Mouse (Mus musculus): ENCODE measurements at regions not wholly inside any gene's neighbourhood (a gene's known extent, or its start where the extent isn't known, plus 50 kb on each side); places are given as distances from the start of the nearest gene placed in this dataset.
"Not testable (repeated sequence)": the region's sequence is repeated elsewhere in the genome, so short reads cannot be mapped to it uniquely, and the experiment has no call there.

DNA sequence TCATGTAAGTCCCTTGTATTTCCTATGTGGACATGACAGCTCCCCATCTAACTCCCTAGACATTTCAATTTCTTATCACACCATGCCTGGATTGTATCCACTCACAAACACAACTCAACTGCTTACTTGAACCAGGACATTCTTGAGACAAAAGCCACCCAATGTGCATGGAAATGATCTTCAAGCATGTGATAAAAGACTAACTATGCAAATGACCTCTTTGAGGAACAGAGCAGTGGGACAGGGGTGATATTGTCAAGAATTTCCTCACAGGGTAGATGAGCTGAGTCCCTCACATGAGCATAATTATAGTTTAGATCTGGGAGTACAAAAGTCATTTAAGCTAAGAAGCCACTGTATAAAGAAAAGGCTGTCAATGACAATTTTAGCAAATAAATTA lies 259.0 kb downstream of the Lpin1 start:
- H3K27ac ChIP-seq (ENCODE audit: insufficient read depth, low read depth, low read length): no peak overlapping the region
- no peak for TF ChIP-seq CTCF (conservative IDR thresholded peaks at IDR 0.05; ENCODE audit: insufficient read depth, insufficient read length, low read depth, low read length)
- TF ChIP-seq POLR2A (IDR thresholded peaks at IDR 0.05; ENCODE audit: low read depth, low read length): no peak
- H3K4me3 ChIP-seq (ENCODE audit: insufficient read depth, low read depth, low read length): no peak overlapping the region
- no peak for DNase-seq
- no peaks in the 10 kb centered on the region for H3K4me1 ChIP-seq (ENCODE audit: control insufficient read depth, insufficient read depth, low read length)
- H3K27me3 ChIP-seq (replicated peaks; ENCODE audit: control insufficient read depth, insufficient read depth, low read length): no peaks in the 10 kb centered on the region; the same call in 1 of the 2 replicates
- H3K36me3 ChIP-seq (ENCODE audit: control insufficient read depth, insufficient read depth, low read length): no peaks in the 10 kb centered on the region

DNA sequence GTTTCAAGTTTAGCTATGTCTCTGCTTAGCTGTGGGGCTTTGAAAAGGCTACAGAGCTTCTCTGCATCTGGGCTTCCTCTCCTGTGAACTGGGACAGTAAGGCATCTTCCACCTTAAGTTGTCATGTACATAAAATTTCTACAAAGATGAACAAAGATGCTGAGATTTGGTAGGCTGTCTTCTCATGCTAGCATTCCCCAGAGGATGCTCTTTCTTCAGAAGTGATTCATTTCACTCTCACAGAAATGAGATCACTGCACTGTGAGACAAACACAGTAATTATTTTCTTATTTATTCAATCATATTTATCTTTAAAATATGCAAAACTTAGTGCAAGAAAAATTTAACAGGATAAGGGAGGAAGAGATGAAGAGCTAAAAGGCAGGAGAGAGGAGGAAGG lies 261.5 kb downstream of the Lpin1 start:
- no peak overlapping the region for H3K27ac ChIP-seq (ENCODE audit: insufficient read depth, low read depth, low read length)
- H3K4me3 ChIP-seq (ENCODE audit: insufficient read depth, low read depth, low read length): no peak overlapping the region
- H3K4me1 ChIP-seq (ENCODE audit: control insufficient read depth, insufficient read depth, low read length): no peaks in the 10 kb centered on the region
- no peaks in the 10 kb centered on the region for H3K36me3 ChIP-seq (ENCODE audit: control insufficient read depth, insufficient read depth, low read length)
- no peaks in the 10 kb centered on the region; the same call in 1 of the 2 replicates for H3K27me3 ChIP-seq (replicated peaks; ENCODE audit: control insufficient read depth, insufficient read depth, low read length)
- DNase-seq: no peak
- TF ChIP-seq CTCF (conservative IDR thresholded peaks at IDR 0.05; ENCODE audit: insufficient read depth, insufficient read length, low read depth, low read length) (no peak), POLR2A (IDR thresholded peaks at IDR 0.05; ENCODE audit: low read depth, low read length) (no peak)

- Histone ChIP-seq H3K4me3 (ENCODE audit: insufficient read depth, low read depth, low read length) (no peak overlapping the region), H3K27me3 (replicated peaks; ENCODE audit: control insufficient read depth, insufficient read depth, low read length) (no peaks in the 10 kb centered on the region), H3K36me3 (ENCODE audit: control insufficient read depth, insufficient read depth, low read length) (no peaks in the 10 kb centered on the region), H3K4me1 (ENCODE audit: control insufficient read depth, insufficient read depth, low read length) (no peaks in the 10 kb centered on the region), H3K27ac (ENCODE audit: insufficient read depth, low read depth, low read length) (no peak overlapping the region)
- DNase-seq: no peak
- 84% methylated on average over 3 of the region's 3 CpGs for WGBS
- no peak for TF ChIP-seq CTCF (conservative IDR thresholded peaks at IDR 0.05; ENCODE audit: insufficient read depth, insufficient read length, low read depth, low read length)
- no peak for TF ChIP-seq POLR2A (IDR thresholded peaks at IDR 0.05; ENCODE audit: low read depth, low read length)
These were observed 266.7 kb downstream of the Lpin1 start for GRCm38 (mm10) chr12:16344021-16344420.

- H3K36me3 ChIP-seq (ENCODE audit: control insufficient read depth, insufficient read depth, low read length); H3K27ac ChIP-seq (ENCODE audit: insufficient read depth, low read depth, low read length); DNase-seq; H3K4me1 ChIP-seq (ENCODE audit: control insufficient read depth, insufficient read depth, low read length); H3K4me3 ChIP-seq (ENCODE audit: insufficient read depth, low read depth, low read length); H3K27me3 ChIP-seq (replicated peaks; ENCODE audit: control insufficient read depth, insufficient read depth, low read length): not testable (repeated sequence)
- 60% methylated on average over 2 of the region's 2 CpGs for WGBS
These were observed 268.7 kb downstream of the Lpin1 start for GRCm38 (mm10) chr12:16342030-16342429.

- Histone ChIP-seq H3K4me3 (ENCODE audit: insufficient read depth, low read depth, low read length) (no peak overlapping the region), H3K27ac (ENCODE audit: insufficient read depth, low read depth, low read length) (no peak overlapping the region), H3K4me1 (ENCODE audit: control insufficient read depth, insufficient read depth, low read length) (no peaks in the 10 kb centered on the region), H3K27me3 (replicated peaks; ENCODE audit: control insufficient read depth, insufficient read depth, low read length) (no peaks in the 10 kb centered on the region), H3K36me3 (ENCODE audit: control insufficient read depth, insufficient read depth, low read length) (no peaks in the 10 kb centered on the region)
- TF ChIP-seq POLR2A (IDR thresholded peaks at IDR 0.05; ENCODE audit: low read depth, low read length) (no peak), CTCF (conservative IDR thresholded peaks at IDR 0.05; ENCODE audit: insufficient read depth, insufficient read length, low read depth, low read length) (no peak)
- 91% methylated on average over 3 of the region's 3 CpGs for WGBS
- no peak for DNase-seq
These were observed 279.3 kb downstream of the Lpin1 start for GRCm38 (mm10) chr12:16331456-16331855.

GRCm38 (mm10) chr12:16329129-16329528 lies 281.6 kb downstream of the Lpin1 start:
- no peaks in the 10 kb centered on the region for H3K27me3 ChIP-seq (replicated peaks; ENCODE audit: control insufficient read depth, insufficient read depth, low read length)
- H3K36me3 ChIP-seq (ENCODE audit: control insufficient read depth, insufficient read depth, low read length): no peaks in the 10 kb centered on the region
- TF ChIP-seq CTCF (conservative IDR thresholded peaks at IDR 0.05; ENCODE audit: insufficient read depth, insufficient read length, low read depth, low read length) (no peak), POLR2A (IDR thresholded peaks at IDR 0.05; ENCODE audit: low read depth, low read length) (no peak)
- H3K4me3 ChIP-seq (ENCODE audit: insufficient read depth, low read depth, low read length): no peak overlapping the region
- 55% methylated on average over 2 of the region's 2 CpGs for WGBS
- DNase-seq: no peak
- no peaks in the 10 kb centered on the region for H3K4me1 ChIP-seq (ENCODE audit: control insufficient read depth, insufficient read depth, low read length)
- no peak overlapping the region for H3K27ac ChIP-seq (ENCODE audit: insufficient read depth, low read depth, low read length)

GRCm38 (mm10) chr12:16320536-16321402 lies 290.0 kb downstream of the Lpin1 start:
- no peak overlapping the region for H3K27ac ChIP-seq (ENCODE audit: insufficient read depth, low read depth, low read length)
- H3K4me1 ChIP-seq (ENCODE audit: control insufficient read depth, insufficient read depth, low read length): no peaks in the 10 kb centered on the region
- no peaks in the 10 kb centered on the region for H3K27me3 ChIP-seq (replicated peaks; ENCODE audit: control insufficient read depth, insufficient read depth, low read length)
- H3K4me3 ChIP-seq (ENCODE audit: insufficient read depth, low read depth, low read length): no peak overlapping the region
- peak; percentile 12 for DNase-seq
- TF ChIP-seq CTCF (conservative IDR thresholded peaks at IDR 0.05; ENCODE audit: insufficient read depth, insufficient read length, low read depth, low read length): no peak
- TF ChIP-seq POLR2A (IDR thresholded peaks at IDR 0.05; ENCODE audit: low read depth, low read length): no peak
- H3K36me3 ChIP-seq (ENCODE audit: control insufficient read depth, insufficient read depth, low read length): no peaks in the 10 kb centered on the region
- 40% methylated on average over 9 of the region's 9 CpGs for WGBS

Measured in kidney, adult 2 months (tissue).